Mouse (Mus musculus): Measurements from ENCODE around the gene Shank2.

Gene Shank2

DNA sequence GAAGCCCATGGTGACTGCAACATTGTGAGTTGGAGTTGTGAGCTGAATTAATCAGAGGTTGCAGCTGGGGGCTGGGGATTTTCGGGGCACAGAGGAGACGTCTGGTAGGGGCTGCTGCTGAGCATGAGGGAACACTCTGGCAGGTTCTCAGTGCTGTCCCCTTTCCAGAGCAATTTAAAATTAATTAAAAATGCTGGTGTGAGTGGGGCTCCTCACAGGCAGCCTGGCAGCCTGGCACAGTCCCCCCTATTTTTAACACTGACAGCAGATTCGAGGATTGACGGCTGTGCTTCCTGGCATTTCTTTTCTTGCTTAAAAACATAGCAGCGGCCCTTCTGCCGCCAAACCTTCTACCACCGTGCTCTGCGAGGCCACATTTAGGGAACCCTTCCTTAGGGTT is 157.8 kb downstream of the Shank2 start:
- in situ Hi-C loops (cut with MboI; ENCODE audit: low sequenced_read_pairs): no loop called here

DNA sequence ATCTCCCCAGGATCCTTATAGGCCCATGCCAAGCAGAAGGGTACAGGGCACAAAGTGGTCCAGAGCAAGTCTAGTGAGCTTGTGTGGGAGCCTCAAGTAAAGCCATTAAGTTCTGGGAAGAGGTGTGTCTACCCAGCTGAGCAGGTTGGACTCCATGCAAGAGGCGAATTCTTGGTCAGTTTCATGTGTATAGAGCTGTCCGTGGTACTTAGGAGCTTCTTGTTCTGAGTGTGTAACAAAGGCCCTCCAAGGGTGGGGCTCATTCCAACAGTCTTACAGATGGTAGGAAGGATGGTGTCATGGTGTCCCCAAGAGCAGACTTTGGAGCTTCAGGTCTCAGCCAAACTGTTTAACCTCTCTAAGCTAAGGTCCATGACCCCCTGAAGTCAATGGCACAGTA is 158.3 kb downstream of the Shank2 start:
- in situ Hi-C loops (cut with MboI; ENCODE audit: low sequenced_read_pairs): no loop called here

DNA sequence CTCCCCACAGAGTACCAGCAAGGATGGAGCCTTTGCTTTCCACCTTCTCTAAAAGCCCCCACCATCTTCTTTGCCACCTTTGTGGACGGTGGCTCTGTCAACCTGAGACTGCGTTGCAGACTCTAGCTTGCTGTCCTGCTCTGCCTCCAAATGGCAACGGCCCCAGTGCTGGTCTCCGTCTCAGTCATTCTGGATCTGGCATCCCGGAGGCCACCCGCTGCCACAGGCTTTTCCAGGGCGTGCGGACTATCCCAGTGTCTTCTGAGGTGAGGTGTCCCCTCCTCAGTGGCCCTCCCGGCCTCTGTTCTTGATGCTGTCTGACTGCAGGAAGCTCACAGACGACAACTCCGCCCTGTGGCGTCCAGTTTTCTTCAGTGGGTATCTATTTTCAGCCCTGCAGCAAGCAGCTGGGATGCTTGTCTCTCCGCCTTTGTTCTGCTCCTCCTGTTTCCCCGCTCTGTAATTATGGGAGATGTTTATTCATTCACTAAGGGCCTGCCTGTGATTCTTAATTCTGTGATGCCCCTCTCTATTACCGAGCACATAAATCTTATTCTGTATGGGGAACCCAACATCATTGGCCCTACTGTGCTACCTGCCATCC is 159.0 kb downstream of the Shank2 start:
- in situ Hi-C loops (cut with MboI; ENCODE audit: low sequenced_read_pairs): no loop called here

DNA sequence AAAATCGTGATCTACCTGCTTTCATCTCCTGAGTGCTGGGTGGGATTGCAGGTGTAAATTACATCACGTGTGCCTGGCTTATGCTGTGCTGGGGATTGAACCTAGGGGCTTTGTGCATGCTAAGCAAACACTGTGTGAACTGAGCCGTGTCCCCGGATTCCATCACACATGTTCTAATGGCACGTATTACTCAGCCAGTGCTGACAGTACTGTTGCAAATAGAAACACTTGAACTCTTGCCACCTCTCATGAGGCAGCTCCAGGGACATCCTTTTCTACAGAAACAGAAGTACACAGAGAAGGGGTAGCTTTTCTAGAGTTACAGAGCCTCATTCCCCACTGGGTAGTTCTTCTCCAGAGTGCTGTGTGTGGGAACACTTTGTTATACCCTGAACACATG is 168.5 kb downstream of the Shank2 start:
- in situ Hi-C loops (cut with MboI; ENCODE audit: low sequenced_read_pairs): no loop called here

DNA sequence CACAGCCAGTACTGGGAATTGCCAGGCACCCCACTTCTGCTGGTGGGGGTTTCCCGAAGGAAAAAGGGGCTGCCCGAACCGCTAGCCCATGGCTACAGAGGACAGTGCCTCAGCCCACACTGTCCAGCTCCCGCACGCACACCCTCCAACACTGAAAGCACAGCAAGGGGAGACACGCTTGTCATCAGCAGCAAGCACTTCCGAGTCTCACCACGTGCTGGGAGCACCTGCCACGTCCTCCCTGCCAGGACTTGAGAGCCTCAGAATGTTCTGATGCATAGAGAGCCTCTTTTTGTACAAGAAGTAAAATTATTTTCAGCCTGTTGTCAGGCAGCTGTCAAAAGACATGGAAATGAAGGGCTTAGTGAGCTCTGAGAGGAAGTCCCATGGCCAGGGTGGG is 169.0 kb downstream of the Shank2 start:
- in situ Hi-C loops (cut with MboI; ENCODE audit: low sequenced_read_pairs): no loop called here

DNA sequence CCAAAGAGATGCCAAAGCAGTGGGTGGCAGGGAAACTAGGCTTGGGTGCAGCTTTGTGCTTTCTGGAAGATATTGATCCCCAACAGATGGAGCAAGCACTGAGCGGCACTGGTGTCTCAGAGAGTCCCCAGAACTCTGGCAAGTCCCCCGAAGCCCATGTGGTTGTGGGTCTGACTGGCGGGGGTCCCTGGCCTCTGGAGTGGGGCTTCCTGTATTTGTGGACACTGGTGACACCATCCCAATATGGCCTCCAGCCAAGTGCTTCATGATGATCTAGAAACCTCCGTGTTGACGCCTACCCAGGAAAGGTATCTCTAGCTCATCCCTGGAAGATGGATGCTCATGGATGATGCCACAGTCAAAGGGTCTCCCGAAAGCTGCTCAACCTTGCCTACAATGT is 172.1 kb downstream of the Shank2 start:
- in situ Hi-C loops (cut with MboI; ENCODE audit: low sequenced_read_pairs): no loop called here

DNA sequence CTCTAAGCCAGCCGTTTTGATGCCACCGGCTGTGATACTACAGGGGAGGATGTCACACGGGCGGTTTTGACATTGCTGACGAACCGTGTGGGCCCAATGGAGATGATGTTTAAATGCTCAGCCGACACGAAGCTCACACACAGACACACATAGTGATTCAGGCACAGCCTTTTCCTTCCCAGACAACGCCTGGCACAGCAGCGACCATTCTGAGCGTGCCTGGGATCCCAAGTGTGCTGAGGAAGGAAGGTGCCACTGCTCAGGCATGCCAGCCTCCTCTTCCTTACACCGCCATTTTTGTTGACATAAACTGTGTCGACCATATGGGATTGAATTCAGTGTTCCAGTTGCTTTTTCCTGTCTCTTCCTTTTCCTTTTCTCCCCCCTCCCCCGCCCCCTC is 172.6 kb downstream of the Shank2 start:
- in situ Hi-C loops (cut with MboI; ENCODE audit: low sequenced_read_pairs): no loop called here

DNA sequence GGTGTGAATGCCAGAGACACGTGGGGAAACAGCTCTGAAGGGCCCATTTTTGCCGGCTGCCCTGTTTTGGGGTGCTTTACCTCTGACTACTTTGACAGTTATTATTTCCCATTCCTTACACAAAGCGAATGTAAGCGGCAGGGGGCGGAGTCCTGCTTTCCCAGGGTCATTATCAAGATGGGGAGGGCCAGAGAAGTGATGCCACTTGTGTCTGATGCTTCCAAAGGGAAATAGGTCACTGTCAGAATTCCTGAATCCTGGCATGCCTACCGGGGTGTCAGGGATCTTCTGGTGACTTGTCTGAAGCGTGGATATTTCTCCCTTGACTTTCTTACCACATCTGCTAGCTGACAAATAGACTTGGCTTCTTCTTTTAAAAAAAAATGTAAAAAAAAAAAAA is 173.3 kb downstream of the Shank2 start:
- in situ Hi-C loops (cut with MboI; ENCODE audit: low sequenced_read_pairs): no loop called here

DNA sequence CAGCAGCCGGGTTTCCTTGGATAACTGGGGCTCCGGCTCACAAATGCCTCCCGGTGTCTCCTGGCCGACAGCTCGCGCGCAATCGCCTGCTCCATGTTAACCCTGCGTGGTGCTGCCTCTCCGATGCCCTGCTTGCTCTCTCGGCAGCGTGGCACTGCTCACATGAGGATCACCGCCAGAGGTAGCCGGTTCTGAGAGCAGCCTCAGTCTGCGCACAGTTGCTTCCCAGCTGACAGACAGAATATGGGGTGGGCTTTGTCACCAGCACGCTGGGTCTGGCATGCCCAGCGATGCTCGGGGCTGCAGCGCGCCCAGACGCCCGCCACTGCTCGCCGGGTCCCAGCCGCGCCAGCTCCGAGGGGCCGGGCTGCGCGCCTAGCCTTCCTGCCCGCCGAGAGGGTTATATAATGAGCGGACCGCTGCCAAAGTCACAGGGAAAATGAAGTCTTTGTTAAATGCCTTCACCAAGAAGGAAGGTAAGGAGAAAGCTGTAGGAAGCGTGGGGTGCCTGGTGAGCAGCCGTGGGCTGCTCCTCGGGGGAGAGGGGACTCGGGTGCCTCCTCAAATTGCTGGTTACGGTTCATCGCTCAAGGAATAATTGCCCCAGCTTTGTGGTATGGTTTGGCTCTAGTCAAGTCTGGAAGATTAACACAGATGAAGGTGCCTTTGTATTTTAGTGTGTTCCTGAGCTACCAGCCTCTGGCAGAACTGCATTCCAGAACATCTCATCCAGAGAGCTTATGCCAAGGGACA is 173.9 kb downstream of the Shank2 start:
- in situ Hi-C loops (cut with MboI; ENCODE audit: low sequenced_read_pairs): no loop called here

DNA sequence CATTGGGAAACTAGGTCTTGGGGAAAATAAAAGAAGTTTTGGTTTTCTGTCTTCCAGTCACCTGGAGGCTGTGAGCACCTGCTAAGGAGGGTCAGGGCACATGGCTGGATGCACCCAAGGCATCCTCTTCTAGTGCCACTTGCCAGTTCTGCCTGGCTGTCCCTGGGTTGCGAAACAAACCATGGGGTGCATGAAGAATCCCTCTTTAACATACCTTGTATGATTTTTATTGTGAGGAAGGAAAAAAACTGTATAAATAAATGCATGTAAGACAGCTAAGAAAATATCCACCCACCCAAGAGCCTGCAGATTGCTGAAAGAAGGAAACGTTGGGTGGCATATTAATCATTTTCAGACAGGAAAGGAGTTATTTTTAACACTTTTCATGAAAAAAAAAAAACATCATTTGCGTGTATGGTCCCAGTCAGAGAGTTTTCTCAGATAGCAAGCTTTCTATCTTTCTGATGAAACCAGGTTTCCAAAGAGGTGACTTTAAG is 174.6 kb downstream of the Shank2 start:
- in situ Hi-C loops (cut with MboI; ENCODE audit: low sequenced_read_pairs): no loop called here

DNA sequence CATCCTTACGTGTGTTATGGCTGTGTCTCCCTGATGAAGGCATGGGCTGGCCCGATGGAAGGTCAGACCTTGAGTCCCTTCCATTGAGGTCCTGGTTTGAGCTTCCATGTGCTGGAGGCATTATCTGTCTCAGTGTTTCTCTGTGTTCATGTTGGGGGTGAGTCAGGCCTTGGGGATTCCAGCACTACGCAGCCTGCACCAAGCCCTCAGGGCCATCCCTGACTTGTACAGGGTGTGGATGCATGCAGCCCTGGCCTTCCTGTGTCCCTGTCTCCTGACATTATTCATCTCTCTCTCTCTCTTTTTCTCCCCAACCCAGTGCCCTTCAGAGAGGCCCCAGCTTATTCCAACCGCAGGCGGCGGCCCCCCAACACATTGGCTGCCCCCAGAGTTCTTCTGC is 177.7 kb downstream of the Shank2 start:
- in situ Hi-C loops (cut with MboI; ENCODE audit: low sequenced_read_pairs): no loop called here

DNA sequence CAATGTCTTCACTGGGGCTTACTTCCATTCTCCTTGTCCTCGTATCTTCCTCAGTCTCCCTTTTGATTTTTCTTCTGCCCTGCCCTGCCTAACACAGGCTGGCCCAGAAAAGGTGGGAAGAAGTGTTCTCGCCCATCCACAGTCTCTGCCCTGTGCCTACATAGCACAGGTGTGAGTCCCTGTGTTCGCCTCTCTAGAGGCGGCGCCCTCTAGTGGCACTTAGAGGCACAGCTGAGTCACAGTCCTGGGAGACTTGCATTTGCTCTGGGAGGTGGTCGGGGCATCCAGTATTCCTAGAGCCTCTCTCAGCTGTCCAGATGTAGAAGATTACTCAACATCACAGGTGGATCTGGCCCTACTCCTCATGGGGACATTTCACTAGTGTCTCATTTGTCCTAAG is 179.2 kb downstream of the Shank2 start:
- in situ Hi-C loops (cut with MboI; ENCODE audit: low sequenced_read_pairs): no loop called here

DNA sequence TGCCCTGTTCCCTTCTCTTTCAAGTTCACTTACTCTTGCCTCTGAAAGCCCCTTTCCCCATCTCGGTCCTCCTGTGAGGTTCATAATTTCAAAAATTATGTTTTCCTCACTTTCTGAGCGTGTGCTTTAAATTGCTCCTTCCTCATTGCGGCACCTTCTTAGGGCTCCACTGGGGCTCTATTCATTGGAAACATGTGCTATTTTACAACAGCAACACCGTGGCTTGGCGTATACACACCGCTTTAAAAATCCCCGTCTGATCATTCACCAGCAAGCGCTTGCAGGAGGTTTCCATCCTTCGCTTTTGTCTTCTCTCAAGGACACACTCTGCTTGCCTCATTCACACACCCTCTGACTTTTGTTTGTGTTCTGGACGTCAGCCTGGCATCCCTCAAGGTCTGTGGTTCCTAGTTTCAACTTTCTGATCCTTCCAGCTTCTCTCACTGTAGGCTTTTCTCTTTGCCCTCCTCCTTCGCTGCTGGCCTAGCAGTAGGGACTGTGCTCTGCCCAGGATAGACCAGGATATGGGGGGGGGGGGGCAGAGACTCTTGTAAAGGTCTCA is 186.2 kb downstream of the Shank2 start:
- in situ Hi-C loops (cut with MboI; ENCODE audit: low sequenced_read_pairs): no loop called here

DNA sequence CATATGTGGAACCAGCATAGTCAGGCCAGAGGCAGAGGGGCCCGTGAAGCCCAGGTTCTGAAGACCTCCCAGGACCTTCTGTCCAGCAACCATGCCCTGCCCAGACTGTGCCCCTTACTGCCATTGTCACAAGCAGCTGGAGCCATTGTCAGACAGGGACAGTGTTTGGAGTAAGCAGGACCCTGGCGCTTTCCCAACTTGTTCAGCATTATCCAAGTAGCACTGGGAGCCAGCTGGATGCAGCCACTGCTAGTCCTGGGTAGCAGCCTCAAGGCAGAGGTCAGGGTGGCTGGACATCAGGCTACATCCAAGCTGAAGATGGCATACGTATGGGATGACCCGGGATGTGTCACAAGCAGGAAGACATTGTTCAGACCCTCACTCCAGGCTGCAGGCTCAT is 187.7 kb downstream of the Shank2 start:
- in situ Hi-C loops (cut with MboI; ENCODE audit: low sequenced_read_pairs): no loop called here

DNA sequence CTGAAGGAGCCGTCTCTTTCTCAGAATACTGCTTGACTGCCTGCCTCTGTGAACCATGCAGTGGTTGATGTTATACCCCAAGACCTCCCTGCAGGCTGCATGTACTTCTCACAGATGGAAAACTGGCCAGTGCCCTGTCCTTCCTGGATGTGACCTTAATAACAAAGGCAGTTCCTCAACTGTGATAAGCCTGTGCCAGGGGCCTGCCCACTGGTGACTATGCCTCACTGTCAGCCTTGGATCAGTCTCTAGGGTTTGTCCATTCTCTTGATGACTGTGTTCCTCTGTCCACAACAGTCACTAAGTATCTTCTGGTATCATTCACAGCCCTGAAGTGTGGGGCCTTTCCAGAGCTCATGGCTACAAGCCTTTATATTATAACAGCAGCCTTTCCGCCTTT is 196.8 kb downstream of the Shank2 start:
- in situ Hi-C loops (cut with MboI; ENCODE audit: low sequenced_read_pairs): no loop called here

DNA sequence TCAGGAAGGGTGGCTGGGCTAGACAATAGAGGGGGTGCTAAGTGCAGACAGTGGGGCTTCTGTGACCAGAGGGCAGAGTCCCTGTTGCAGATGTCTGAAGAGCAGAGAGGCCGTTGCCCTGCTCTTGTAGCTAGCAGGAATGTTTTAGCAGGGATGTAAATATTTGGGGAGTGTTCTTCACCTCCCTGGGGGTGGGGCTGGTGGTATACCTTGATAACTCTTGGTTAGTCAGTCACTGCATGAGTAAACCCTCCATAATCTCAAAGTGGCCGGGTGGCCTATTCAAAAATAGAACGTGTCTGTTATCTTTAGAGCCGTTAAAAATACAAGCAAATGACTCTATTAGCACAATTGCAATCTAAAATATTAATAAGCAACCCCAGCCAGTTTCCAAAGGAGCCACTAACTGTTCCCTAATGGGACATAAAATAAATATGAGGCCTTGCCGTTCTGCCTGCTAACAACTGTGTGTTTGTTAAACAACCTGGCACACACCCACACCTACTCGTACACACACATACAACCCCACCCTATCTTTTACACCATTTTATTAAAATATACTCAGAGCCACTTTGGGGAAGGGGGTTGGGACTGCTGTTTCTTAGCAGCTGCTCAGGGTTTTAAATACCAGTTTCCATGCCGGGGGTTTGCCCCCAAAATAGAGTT is 200.4 kb downstream of the Shank2 start:
- in situ Hi-C loops (cut with MboI; ENCODE audit: low sequenced_read_pairs): no loop called here

DNA sequence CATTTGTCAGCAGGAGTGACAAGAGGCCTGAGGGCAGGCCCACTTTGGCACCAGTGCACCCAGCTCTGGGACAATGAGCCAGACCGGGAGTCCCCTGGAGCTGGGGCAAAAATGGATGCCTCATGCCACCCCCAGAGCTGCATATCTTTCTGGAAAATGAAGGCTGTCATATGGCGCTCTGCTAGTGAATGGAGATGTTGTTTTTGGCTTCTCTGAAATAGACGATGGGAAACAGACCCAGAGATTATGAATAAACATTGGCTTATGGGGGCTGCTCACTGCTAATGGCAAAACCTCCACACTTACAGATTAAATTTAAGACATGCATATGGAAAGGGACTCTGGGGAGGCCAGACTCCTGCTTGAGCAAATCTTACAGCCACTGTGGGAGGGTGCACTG is 202.6 kb downstream of the Shank2 start:
- in situ Hi-C loops (cut with MboI; ENCODE audit: low sequenced_read_pairs): no loop called here

DNA sequence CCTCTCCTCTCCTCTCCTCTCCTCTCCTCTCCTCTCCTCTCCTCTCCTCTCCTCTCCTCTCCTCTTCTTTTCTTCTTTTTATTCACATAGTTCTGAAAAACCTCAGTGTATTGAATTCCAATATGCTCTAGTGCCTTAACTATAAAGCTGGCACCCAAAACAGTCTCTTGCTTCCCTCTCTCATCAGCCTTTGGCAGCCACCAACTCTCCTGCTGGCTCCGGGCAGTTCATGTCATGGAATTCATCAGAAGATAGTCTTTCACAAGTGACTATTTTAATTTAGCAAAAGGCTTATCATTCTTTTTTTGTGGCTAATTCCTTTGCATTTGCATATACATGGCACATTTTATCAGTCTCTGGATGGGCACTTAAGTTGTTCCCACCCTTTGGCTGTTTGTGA is 203.4 kb downstream of the Shank2 start:
- in situ Hi-C loops (cut with MboI; ENCODE audit: low sequenced_read_pairs): no loop called here

DNA sequence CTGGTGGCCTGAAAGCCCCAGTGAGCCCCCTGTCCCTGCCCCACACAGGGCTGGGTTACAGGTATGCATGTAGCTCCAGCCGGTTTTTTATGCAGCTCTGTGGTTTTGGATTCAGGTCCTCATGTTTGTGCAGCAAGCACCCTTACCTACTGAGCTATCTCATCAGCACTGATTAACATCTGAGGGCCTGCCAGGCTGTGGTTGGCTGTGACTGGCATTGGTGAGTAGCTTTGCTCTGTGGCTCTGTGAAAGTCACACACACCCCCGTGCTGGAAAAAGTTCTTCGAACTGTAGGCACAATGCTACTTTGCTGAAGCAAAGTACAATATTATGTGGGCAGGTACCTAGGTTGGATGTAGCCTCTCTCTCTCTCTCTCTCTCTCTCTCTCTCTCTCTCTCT is 204.1 kb downstream of the Shank2 start:
- in situ Hi-C loops (cut with MboI; ENCODE audit: low sequenced_read_pairs): no loop called here

DNA sequence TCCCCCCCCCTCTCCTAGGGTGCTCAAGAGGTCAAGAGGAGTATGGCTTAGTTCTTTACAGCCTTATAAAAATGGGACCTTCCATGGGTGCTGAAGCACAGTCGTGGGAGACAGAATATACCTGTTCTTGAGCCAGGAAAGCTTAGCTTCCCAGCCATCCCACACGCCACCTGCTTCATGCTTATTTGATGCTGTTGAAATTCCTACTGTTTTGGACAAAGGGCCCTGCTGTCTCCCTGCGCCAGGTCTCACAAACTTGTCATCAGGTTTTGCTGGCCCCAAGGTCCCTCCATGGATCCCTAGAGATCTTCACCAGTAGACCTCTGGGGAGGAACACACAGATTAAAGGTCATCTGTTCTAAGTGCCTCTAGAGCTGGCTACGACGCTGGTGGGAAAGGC is 204.5 kb downstream of the Shank2 start:
- in situ Hi-C loops (cut with MboI; ENCODE audit: low sequenced_read_pairs): no loop called here

DNA sequence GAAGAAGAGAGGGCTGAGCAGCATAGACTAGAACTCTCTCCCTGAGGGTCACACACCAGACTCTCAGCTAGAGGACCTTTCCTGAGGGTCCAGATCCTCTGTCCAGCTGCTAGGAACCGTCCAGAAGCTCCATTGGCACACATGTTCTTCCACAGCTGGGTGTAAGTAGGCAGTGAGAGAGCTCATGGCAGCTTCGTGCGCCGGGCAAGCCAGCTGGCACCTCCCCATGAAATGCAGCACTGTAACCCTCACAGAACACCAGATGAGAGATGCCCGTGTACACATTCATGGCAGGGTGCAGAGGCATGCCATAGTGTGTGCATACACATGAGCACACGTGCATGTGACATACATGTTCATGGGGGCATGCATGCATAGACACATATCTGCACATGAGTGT is 205.4 kb downstream of the Shank2 start:
- in situ Hi-C loops (cut with MboI; ENCODE audit: low sequenced_read_pairs): no loop called here

DNA sequence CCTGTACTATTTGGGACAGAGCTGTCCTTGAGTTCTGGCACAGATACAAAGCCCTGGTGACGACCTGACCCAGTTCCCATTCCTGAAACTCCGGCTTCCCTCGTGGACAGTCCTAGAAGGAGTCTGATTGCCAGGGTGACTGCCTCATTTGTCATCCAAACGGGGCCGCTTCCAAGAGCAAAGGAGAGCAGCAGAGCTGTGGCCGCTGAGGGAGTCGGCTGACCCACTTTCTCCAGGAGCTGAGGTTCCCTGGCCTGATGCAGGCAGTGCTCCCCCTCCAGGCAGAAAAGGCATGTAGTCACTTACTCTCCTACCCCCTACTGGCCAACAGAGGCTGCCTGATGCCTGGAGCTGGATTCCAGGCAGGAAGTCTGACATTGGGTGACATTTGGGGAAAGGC is 206.1 kb downstream of the Shank2 start:
- in situ Hi-C loops (cut with MboI; ENCODE audit: low sequenced_read_pairs): no loop called here

Data from CH12F3 (cell line).